Mouse (Mus musculus): ENCODE measurements around the gene Acot6.

Gene Acot6

DNA sequence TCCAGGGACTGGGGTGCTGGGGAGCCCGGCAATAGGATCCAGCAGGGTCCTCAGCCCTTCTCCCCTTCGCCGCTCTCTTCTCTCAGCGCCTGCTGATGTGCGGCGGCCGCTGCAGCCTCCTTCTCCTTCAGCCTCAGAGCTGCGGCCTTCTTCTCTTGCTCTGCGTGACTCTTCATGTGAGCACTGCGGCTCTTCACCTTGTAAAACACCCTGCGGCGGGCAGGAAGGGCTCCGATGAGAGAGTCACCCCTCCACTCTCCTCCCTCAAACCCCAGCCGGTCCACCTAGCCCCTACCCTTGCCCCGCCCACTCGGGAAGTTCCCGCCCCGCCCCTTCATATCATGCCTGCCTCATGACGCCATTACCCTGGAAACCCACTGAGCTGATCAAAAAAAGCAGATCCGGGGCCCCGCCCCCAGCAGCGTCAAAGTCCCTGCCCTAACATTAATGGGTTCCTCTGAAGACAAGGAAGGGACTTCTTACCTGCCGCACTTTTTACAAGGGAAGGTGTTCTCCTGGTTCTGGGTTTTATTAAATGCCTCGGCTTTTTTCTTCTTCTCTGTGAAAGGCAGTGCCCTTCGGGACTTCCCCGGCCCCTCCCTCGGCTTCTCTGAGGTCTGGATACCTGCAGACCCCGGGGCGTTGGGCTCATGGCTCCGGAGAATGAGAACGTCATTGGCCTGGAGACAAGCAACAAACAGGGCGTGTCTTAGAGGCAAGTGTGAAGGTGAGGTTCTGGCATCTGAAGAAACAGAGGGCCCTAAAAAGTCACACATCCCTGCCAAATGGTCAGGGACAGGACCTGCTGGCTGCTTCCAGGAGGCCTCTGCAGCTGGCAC lies 52.1 kb downstream of the Acot6 start:
- no peak for DNase-seq (ENCODE audit: low read depth, low spot score)

DNA sequence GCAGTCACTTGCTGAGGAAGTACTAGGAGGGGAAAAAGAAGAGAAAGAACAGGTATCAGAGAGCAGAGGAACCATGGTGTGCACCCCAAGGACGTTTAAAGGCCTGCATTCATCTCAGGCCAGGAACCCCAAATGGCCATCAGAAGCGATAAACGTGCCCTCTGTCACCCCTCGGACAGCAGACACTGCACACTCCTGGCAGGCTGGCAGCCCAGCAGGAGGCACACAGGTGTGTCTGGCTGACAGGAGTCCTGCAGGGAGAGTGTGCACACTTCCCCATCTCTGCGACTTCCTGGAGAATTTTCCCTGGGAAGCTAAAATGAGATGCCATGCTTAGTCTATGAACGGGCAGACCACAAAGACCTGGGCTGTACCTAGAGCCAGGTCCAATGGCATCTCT lies 53.0 kb downstream of the Acot6 start:
- no peak for DNase-seq (ENCODE audit: low read depth, low spot score)

DNA sequence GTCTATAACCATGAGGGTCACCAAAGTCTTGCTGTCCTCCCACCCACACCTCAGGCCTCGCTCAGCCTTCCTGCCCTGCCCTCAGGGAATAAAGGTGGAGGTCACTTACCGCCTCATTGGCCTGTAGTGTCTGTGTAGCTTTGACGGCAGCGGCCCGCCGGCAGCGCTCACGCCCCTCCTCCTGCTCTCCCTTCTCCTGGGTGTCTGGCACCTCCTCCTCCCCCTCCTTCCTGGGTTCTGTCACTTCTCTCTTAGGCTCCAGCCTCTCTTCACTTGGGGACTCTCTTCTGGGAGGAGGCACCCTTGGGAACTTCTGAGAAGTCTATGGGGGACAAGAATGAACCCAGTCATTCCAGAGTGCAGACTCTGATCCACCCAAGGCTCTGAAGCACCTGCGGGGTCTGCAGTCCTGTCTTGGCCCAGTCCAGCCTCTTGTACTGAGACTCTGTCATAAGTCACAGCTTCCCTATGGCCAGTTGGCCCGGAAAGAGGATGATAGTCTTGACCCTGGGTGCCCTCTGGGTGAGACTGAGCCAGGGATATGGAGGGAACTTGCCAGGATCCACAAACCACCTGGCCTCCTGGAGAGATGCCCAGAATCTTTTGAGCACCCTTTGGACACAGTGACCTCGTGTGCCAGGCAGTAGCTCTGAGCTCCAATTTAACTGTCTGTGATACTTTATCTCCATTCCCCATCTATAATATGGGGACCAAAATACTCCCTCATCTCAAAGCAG lies 54.5 kb downstream of the Acot6 start:
- DNase-seq (ENCODE audit: low read depth, low spot score), result no peak

DNA sequence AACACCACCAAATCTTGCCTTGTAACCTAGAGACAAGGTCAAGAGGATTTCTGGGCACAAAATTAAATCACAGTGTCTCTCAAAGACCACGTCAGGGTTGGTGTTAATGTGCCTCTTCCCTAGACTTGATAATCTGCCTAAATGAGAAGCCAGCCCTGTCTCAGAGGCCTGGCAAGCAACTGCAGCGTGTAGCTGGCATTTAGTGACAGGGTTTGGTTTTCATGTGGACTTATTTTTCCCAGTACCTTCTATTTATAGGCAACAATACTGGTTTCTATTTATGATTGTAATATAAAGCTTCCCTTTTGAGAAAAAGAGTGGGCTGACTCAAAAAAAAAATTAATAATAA lies 55.0 kb downstream of the Acot6 start:
- no peak for DNase-seq (ENCODE audit: low read depth, low spot score)

DNA sequence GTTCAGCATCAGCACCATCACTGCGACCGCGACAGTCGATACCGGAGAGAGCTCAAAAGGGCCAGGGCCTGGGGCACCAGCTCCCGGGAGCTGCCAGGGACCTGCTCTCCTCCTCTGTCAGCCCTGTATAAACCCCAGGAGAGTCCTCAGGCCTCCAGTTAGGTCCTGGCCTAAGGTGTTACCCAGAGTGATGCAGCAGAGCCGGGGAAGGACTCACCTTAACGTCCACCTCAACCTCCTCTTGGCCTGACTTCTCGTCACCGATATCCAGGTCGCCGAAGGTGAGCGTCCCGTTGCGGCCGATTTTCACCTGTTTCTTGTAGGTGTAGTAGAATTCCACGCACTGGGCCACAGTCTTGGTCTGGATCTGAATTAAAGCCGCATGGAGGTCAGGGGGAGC lies 55.8 kb downstream of the Acot6 start:
- DNase-seq (ENCODE audit: low read depth, low spot score), result no peak

DNA sequence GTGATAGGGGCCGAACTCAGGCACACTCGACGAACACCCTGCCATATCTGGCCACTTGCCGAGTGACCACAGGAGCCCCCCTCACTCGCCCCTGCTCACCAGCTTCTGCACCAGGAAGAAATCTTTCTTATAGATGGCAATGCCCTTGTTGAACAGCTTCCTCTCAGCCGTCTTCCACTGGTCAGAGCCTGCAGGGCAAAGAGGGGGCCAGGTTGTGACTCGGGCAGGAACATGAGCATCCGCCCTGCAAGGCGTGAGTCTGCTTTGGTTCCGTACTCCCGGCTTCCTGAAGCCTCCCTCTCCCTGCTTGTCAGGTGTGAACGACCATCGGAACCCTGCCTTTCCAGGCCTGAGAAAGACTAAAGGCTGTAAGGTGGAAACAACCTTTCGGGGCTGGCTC lies 57.7 kb downstream of the Acot6 start:
- no peak for DNase-seq (ENCODE audit: low read depth, low spot score)

DNA sequence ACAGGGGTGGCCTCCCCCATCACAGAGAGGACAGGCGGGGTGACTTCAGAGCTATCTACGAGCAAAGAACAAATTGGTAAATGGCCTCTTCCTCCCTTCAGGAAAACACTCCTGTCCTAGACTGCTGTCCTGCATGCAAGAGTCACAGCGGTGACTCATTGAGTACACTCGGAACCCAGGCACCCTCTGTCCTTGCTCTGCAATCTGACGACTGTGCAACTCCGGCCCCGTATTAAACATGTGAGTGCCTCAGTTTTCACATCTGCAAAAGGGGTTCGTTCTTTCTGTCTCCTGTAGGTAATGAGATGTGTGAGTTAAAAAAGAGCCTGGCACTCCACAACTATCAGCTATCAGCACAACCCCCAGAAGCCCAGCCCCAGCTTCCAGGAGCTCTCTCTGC lies 60.0 kb downstream of the Acot6 start:
- DNase-seq (ENCODE audit: low read depth, low spot score), result no peak
